Mouse (Mus musculus) liver, adult 2 months (tissue): ENCODE data around the gene Pex5l. TPM values are rescaled to one million over a fixed set of nuclear protein-coding genes. Genes with fewer than 3 reads are reported as not detected.
A peak's percentile ranks its signal among the peaks of the same experiment; 100 is the strongest.

Source experiments
- DNase-seq: peaks from one replicate; pipeline ENCODE4 v3.0.0-alpha.2; 2011; ENCODE audit warnings: low read depth, low spot score; ENCODE audit errors: extremely low read depth
- H3K27ac ChIP-seq: fragments of 200-500 bp; replicated peaks from 2 replicates; pipeline ENCODE4 v1.5.1; 2012; ENCODE audit warnings: low read depth, mild to moderate bottlenecking, control low read depth, inconsistent platforms, low read length; ENCODE audit not compliant: insufficient read depth
- H3K27me3 ChIP-seq: fragments of 200-500 bp; 2 replicates; pipeline ENCODE4 v1.6.1; 2012; ENCODE audit warnings: mild to moderate bottlenecking, moderate library complexity, low read length, inconsistent platforms; ENCODE audit not compliant: control insufficient read depth, insufficient read depth
- H3K36me3 ChIP-seq: fragments of 200-500 bp; 2 replicates; pipeline ENCODE4 v1.6.1; 2012; ENCODE audit warnings: low read length, inconsistent platforms; ENCODE audit not compliant: control insufficient read depth, insufficient read depth
- H3K4me1 ChIP-seq: fragments of 200-500 bp; 2 replicates; pipeline ENCODE4 v1.6.1; 2011; ENCODE audit warnings: low read length; ENCODE audit not compliant: control insufficient read depth, insufficient read depth
- H3K4me3 ChIP-seq: fragments of 200-500 bp; 2 replicates; pipeline ENCODE4 v1.5.1; 2011; ENCODE audit warnings: low read depth, mild to moderate bottlenecking, control low read depth, low read length, moderate library complexity; ENCODE audit not compliant: insufficient read depth
- H3K79me2 ChIP-seq: fragments of 200-500 bp; 2 replicates; pipeline ENCODE4 v1.6.1; 2012; ENCODE audit warnings: inconsistent platforms, mild to moderate bottlenecking, low read length, moderate library complexity; ENCODE audit not compliant: control insufficient read depth, insufficient read depth
- H3K9ac ChIP-seq: fragments of 200-500 bp; 2 replicates; pipeline ENCODE4 v1.6.1; 2012; ENCODE audit warnings: low read depth, mild to moderate bottlenecking, control low read depth, inconsistent platforms, low read length
- CTCF ChIP-seq: fragments of 200-500 bp; IDR thresholded peaks from 2 replicates; pipeline ENCODE4 v1.5.1; 2011; ENCODE audit warnings: low read depth, low read length, control low read depth
- POLR2A ChIP-seq: fragments of 200-500 bp; IDR thresholded peaks from 2 replicates; pipeline ENCODE4 v1.6.1; 2011; ENCODE audit warnings: low read length, control low read depth; ENCODE audit not compliant: insufficient read depth; ENCODE audit errors: extremely low read depth
- WGBS: fragments of 180-500 bp; shearing (Covaris S2); methylation state at CpG from one replicate; pipeline ENCODE4 v1.1.7; 2018; 5-methylcytosine and 5-hydroxymethylcytosine counted together
- polyA plus RNA-seq: library from polyadenylated mRNA; depleted of rRNA; stranded (reverse); fragments of >200 nt; gene quantifications from 2 replicates; pipeline ENCODE4 v1.2.3, GENCODE M21; 2012
- total RNA-seq: library from RNA; depleted of rRNA; stranded (reverse); fragments of >200 nt; gene quantifications from 2 replicates; pipeline ENCODE4 v1.2.3, GENCODE M21; 2014

Pex5l gene
- total and polyA plus RNA-seq, 2 experiments: 0.05 to 0.09 TPM

DNA sequence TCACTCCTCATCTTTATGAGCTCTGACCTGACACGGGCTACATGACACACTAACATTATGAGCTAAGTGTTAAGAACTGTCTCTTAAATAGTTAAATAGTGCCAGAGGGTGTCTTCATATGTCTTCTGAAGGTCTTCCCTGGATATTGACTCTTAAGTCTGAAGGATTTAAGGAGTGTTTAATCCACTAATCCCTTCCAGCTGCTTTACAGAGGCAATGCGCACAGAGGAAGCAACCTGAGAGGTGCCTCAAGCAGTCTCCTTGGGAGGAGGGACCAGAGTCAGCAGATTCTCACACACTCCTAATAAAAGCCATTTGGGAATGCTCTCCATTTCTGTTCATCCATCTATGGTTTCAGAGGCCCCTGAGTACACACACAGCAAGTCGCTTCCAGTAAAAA lies 157.9 kb downstream of the Pex5l start:
- DNase-seq: no peak
- 81% methylated on average over 3 of the region's 3 CpGs for WGBS
- no peak for TF ChIP-seq POLR2A
- TF ChIP-seq CTCF: no peak
- no peak overlapping the region for H3K4me3 ChIP-seq
- H3K27ac ChIP-seq: no peak overlapping the region
- no peaks in the 10 kb centered on the region for H3K4me1 ChIP-seq
- H3K79me2 ChIP-seq: no peaks in the 10 kb centered on the region
- H3K9ac ChIP-seq: no peak overlapping the region
- H3K27me3 ChIP-seq: no peaks in the 10 kb centered on the region
- no peaks in the 10 kb centered on the region for H3K36me3 ChIP-seq

DNA sequence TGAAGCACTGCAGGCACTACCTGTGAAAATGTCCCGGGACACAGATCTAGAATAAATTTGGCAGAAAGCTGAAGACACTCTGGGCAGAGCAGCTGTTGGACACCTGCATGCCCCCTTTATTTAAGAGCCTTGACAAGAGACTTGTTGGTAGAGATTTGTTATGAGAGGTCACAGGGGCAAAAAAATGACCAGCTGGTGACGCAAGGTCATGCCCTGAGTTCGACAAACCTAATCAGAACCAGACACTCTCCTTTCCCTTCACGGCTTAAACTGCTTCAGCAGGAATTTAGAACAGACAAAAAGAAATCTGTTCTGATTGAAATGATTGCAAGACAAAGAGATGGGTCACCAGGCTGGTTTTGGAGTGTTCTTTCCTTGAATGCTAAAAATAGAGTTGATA lies 163.1 kb downstream of the Pex5l start:
- H3K9ac ChIP-seq: no peak overlapping the region
- no peaks in the 10 kb centered on the region for H3K36me3 ChIP-seq
- no peaks in the 10 kb centered on the region for H3K4me1 ChIP-seq
- no peak overlapping the region for H3K4me3 ChIP-seq
- 72% methylated on average over 4 of the region's 4 CpGs for WGBS
- H3K79me2 ChIP-seq: no peaks in the 10 kb centered on the region
- H3K27me3 ChIP-seq: no peaks in the 10 kb centered on the region
- DNase-seq: no peak
- H3K27ac ChIP-seq: no peak overlapping the region
- no peak for TF ChIP-seq POLR2A
- TF ChIP-seq CTCF: no peak

DNA sequence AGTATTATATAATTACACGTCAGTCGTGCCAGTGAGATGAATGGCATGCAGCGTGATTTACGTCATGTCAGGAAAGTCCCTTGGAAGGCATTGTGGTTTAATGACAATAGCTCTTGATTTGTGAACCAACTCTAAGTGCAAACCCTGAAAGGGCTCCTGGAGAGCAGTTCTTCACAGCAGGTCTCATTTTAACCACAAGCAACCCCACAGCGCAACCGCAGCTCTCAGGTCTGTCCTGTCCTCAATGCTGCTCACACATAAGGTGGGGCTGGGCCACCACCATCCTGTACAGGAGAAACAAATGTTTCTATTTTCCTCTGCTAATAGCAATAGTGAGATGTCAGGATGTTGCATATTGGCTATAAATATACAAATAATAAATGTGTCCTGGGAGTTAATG lies 163.8 kb downstream of the Pex5l start:
- no peaks in the 10 kb centered on the region for H3K79me2 ChIP-seq
- H3K27me3 ChIP-seq: no peaks in the 10 kb centered on the region
- no peak overlapping the region for H3K9ac ChIP-seq
- no peak overlapping the region for H3K4me3 ChIP-seq
- TF ChIP-seq POLR2A: no peak
- no peak for TF ChIP-seq CTCF
- H3K4me1 ChIP-seq: no peaks in the 10 kb centered on the region
- 81% methylated on average over 6 of the region's 6 CpGs for WGBS
- H3K36me3 ChIP-seq: no peaks in the 10 kb centered on the region
- DNase-seq: no peak
- no peak overlapping the region for H3K27ac ChIP-seq

DNA sequence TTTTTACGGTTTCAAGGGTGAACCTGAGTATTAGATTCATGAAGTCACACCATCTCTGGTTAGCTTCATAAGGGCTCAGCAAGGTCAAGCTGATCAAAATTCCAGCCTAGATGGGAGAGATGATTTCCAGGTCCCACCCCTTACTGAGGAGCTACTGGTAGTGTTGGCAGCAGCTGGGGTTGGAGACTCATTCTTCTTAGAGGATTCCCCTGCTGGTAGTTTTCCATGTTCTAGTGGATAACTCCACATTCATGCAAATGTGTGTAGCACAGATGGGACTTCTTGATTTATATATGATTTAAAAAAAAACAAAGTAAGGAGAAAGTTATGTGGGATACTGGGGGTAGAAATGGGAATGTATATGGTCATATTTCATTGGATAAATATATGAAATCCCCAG lies 172.8 kb downstream of the Pex5l start:
- Histone ChIP-seq H3K36me3 (no peaks in the 10 kb centered on the region), H3K79me2 (no peaks in the 10 kb centered on the region), H3K4me3 (no peak overlapping the region), H3K9ac (no peak overlapping the region), H3K27me3 (no peaks in the 10 kb centered on the region), H3K27ac (no peak overlapping the region), H3K4me1 (no peaks in the 10 kb centered on the region)
- no peak for DNase-seq
- 95% methylated on average over 1 of the region's 1 CpGs for WGBS
- TF ChIP-seq POLR2A (no peak), CTCF (no peak)

DNA sequence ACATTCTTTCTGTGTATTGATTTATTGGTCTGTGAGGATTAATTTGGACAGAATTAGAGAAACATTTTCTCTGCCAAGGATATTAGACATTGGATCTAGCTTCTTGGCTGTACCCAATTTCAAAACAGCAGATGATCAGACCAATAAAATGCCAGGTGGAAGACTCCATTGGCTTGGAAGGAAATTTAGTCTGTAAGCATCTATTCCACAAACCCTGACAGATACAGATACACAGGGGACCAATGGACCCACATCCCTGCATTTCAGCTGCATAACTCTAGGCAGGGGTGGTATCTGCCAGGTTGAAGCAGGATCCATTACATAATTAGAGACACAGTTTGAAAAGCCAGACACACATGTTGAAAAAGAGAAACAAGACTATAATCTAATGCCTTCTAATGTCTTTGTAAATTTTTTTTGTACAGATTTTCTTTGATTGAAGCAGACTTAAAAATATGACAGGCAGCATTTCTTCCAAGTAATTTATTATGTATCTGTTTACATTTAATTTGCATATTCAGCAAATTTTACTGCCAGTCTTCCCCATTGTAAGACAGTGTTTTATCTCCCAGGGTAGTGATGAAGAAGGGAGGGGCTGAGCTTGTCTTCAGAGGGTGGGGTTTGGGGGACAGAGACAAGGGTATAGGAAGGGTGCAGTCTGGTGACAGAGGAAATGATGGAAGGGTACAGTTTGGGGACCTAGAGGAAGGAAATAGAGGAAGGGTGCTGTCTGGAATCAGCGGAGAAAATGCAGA lies 174.2 kb downstream of the Pex5l start:
- no peak for TF ChIP-seq CTCF
- TF ChIP-seq POLR2A: no peak
- Histone ChIP-seq H3K36me3 (no peaks in the 10 kb centered on the region), H3K27me3 (no peaks in the 10 kb centered on the region), H3K4me1 (no peaks in the 10 kb centered on the region), H3K4me3 (no peak overlapping the region), H3K27ac (no peak overlapping the region), H3K9ac (no peak overlapping the region), H3K79me2 (no peaks in the 10 kb centered on the region)
- WGBS: 79% methylated on average over 1 of the region's 1 CpGs
- DNase-seq: no peak

DNA sequence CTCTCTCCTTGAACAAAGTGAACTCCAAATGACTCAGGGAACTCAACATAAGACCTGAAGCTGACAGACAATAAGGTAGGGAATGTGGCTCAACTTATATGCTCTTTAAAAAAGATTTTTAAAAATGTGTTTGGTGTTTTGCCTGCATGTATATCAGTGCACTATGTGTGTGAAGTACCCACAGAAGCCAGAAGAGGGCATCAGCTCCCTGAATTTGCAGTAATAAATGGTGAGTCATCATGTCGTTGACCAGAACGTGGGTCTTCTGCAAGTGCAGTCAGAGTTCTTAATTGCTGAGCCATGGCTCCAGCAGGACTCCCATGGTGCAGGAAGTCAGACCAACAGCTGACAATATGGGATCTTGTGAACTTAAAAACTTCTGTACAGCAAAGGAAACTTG lies 177.5 kb downstream of the Pex5l start:
- TF ChIP-seq CTCF (no peak), POLR2A (no peak)
- Histone ChIP-seq H3K79me2 (no peaks in the 10 kb centered on the region), H3K36me3 (no peaks in the 10 kb centered on the region), H3K4me3 (no peak overlapping the region), H3K27ac (no peak overlapping the region), H3K27me3 (no peaks in the 10 kb centered on the region), H3K4me1 (no peaks in the 10 kb centered on the region), H3K9ac (no peak overlapping the region)
- WGBS: 6% methylated on average over 2 of the region's 2 CpGs
- DNase-seq: peak; percentile 6
